Mouse (Mus musculus) CH12.LX (cell line): ENCODE results near the gene Dctn5. TPM values are rescaled to one million over a fixed set of nuclear protein-coding genes. Genes with fewer than 3 reads are reported as not detected.
A peak's percentile ranks its signal among the peaks of the same experiment; 100 is the strongest.

Experiments used
- DNase-seq: peaks from one replicate; pipeline ENCODE4 v3.0.0-alpha.2; 2013; ENCODE audit errors: extremely low read depth
- H3K27ac ChIP-seq: 2 replicates; pipeline ENCODE4 v1.5.1; 2012; ENCODE audit warnings: low read depth, mild to moderate bottlenecking, control low read depth, moderate library complexity; ENCODE audit not compliant: insufficient read depth
- H3K27me3 ChIP-seq: replicated peaks from 2 replicates; pipeline ENCODE3; 2012; ENCODE audit warnings: inconsistent platforms
- H3K36me3 ChIP-seq, 2 experiments: replicated peaks in 1 of 2; 2 replicates each; pipeline versions ENCODE3 to v1.6.1; 2012; ENCODE audit warnings: inconsistent platforms in 1 of 2, low read length in 1 of 2, mild to moderate bottlenecking in 1 of 2, mixed read lengths in 1 of 2, moderate library complexity in 1 of 2; ENCODE audit not compliant: control insufficient read depth in 1 of 2, insufficient read depth in 1 of 2
- H3K4me1 ChIP-seq, 2 experiments: 2 replicates each; pipeline ENCODE4 v1.6.1; 2012; ENCODE audit warnings: inconsistent platforms in 1 of 2, moderate library complexity in 1 of 2; ENCODE audit not compliant: insufficient read depth in 2 of 2, control insufficient read depth in 1 of 2
- H3K4me2 ChIP-seq: 2 replicates; pipeline ENCODE4 v1.6.1; 2012; ENCODE audit warnings: low read depth, mild to moderate bottlenecking, control low read depth; ENCODE audit not compliant: poor library complexity, insufficient read depth, severe bottlenecking
- H3K4me3 ChIP-seq, 3 experiments: fragments of 150-350 bp in 1 of 3; sonication (generic) in 1 of 3; replicated peaks in 1 of 3; 2 replicates each; pipeline versions ENCODE3 to v1.5.1; 2011 to 2012; ENCODE audit warnings: low read depth in 2 of 3, low read length in 2 of 3, mild to moderate bottlenecking in 2 of 3, moderate library complexity in 2 of 3, control low read depth in 1 of 3, improper control_type of control experiment in 1 of 3, inconsistent platforms in 1 of 3, mixed read lengths in 1 of 3; ENCODE audit not compliant: poor library complexity in 1 of 3
- H3K79me2 ChIP-seq: replicated peaks from 2 replicates; pipeline ENCODE4 v1.6.1; 2012; ENCODE audit warnings: mild to moderate bottlenecking, moderate library complexity; ENCODE audit not compliant: control insufficient read depth, poor library complexity, insufficient read depth, severe bottlenecking; ENCODE audit errors: extremely low read depth
- H3K9ac ChIP-seq: 2 replicates; pipeline ENCODE4 v1.6.1; 2012; ENCODE audit warnings: low read depth, mild to moderate bottlenecking, control low read depth, moderate library complexity; ENCODE audit not compliant: insufficient read depth
- H3K9me3 ChIP-seq: replicated peaks from 2 replicates; pipeline ENCODE3; 2012; ENCODE audit warnings: low read length, inconsistent platforms, mixed read lengths
- CTCF ChIP-seq, 2 experiments: IDR thresholded peaks in 1 of 2; conservative IDR thresholded peaks in 1 of 2; 2 replicates each; pipeline ENCODE4 v1.5.1; 2011 to 2012; ENCODE audit warnings: low read depth in 2 of 2, low read length in 2 of 2, improper control_type of control experiment in 1 of 2, inconsistent platforms in 1 of 2, mild to moderate bottlenecking in 1 of 2, moderate library complexity in 1 of 2
- E2F4 ChIP-seq: IDR thresholded peaks from 2 replicates; pipeline ENCODE4 v1.6.1; 2011; ENCODE audit warnings: low read depth, low read length, improper control_type of control experiment; ENCODE audit not compliant: insufficient replicate concordance
- ELF1 ChIP-seq: IDR thresholded peaks from 2 replicates; pipeline ENCODE4 v1.6.1; 2014; ENCODE audit warnings: low read depth, mild to moderate bottlenecking, inconsistent platforms, low read length, improper control_type of control experiment
- EP300 ChIP-seq: IDR thresholded peaks from 2 replicates; pipeline ENCODE4 v1.6.1; 2011; ENCODE audit warnings: low read length, improper control_type of control experiment
- HCFC1 ChIP-seq: IDR thresholded peaks from 2 replicates; pipeline ENCODE4 v1.6.1; 2012; ENCODE audit warnings: low read depth, mild to moderate bottlenecking, inconsistent platforms, low read length, improper control_type of control experiment
- IRF4 ChIP-seq: IDR thresholded peaks from 2 replicates; pipeline ENCODE4 v1.6.1; 2014; ENCODE audit warnings: low read depth, mild to moderate bottlenecking, inconsistent platforms, low read length, improper control_type of control experiment
- KAT2A ChIP-seq: IDR thresholded peaks from 2 replicates; pipeline ENCODE4 v1.6.1; 2012; ENCODE audit warnings: low read length, improper control_type of control experiment, inconsistent platforms; ENCODE audit not compliant: insufficient replicate concordance
- MAZ ChIP-seq: IDR thresholded peaks from 2 replicates; pipeline ENCODE4 v1.6.1; 2012; ENCODE audit warnings: low read depth, mild to moderate bottlenecking, inconsistent platforms, low read length, improper control_type of control experiment, moderate library complexity
- MEF2A ChIP-seq: IDR thresholded peaks from 2 replicates; pipeline ENCODE4 v1.6.1; 2014; ENCODE audit warnings: low read depth, mild to moderate bottlenecking, inconsistent platforms, low read length, improper control_type of control experiment, borderline replicate concordance
- MXI1 ChIP-seq: IDR thresholded peaks from 2 replicates; pipeline ENCODE4 v1.6.1; 2011; ENCODE audit warnings: mild to moderate bottlenecking, low read depth, low read length, improper control_type of control experiment
- NELFE ChIP-seq: IDR thresholded peaks from 2 replicates; pipeline ENCODE4 v1.6.1; 2011; ENCODE audit warnings: low read depth, low read length, improper control_type of control experiment
- POLR2AphosphoS2 ChIP-seq: IDR thresholded peaks from 2 replicates; pipeline ENCODE4 v1.6.1; 2011; ENCODE audit warnings: low read depth, low read length, improper control_type of control experiment
- RCOR1 ChIP-seq: conservative IDR thresholded peaks from 2 replicates; pipeline ENCODE4 v1.6.1; 2012; ENCODE audit warnings: low read depth, mild to moderate bottlenecking, inconsistent platforms, low read length, improper control_type of control experiment
- ZNF384 ChIP-seq: IDR thresholded peaks from 2 replicates; pipeline ENCODE4 v1.6.1; 2012; ENCODE audit warnings: low read depth, low read length, improper control_type of control experiment, inconsistent platforms
- dilution Hi-C: fragments of 300-500 bp; cut with MboI; formaldehyde crosslinking; loops from 2 replicates; pipeline ENCODE4 v1.14.3; 2020; ENCODE audit warnings: low sequenced_read_pairs; ENCODE audit not compliant: extremely low pct_unique_long_range_greater_than_20kb, extremely low pct_ligation_motif_present
- in situ Hi-C: fragments of 300-500 bp; cut with MboI; formaldehyde crosslinking; loops from 3 replicates; pipeline ENCODE4 v1.14.3; 2019; ENCODE audit warnings: low sequenced_read_pairs, low pct_ligation_motif_present, low pct_unique_long_range_greater_than_20kb, mixed read lengths
- polyA plus RNA-seq: library from polyadenylated mRNA; unstranded; fragments of >175 nt; gene quantifications from 2 replicates; pipeline ENCODE4 v1.2.1, GENCODE M21; 2012; ENCODE audit warnings: low read depth; ENCODE audit not compliant: insufficient read length
- total RNA-seq, 2 experiments: library from RNA; depleted of rRNA; stranded (reverse); fragments of 300-350 nt in 1 of 2; fragments of >200 nt in 1 of 2; gene quantifications; 2 replicates each; pipeline ENCODE4 v1.2.3; 2012 to 2014

The Dctn5 gene
- total and polyA plus RNA-seq, 3 experiments, result 56.5 to 74.7 (median 62.7) TPM

DNA sequence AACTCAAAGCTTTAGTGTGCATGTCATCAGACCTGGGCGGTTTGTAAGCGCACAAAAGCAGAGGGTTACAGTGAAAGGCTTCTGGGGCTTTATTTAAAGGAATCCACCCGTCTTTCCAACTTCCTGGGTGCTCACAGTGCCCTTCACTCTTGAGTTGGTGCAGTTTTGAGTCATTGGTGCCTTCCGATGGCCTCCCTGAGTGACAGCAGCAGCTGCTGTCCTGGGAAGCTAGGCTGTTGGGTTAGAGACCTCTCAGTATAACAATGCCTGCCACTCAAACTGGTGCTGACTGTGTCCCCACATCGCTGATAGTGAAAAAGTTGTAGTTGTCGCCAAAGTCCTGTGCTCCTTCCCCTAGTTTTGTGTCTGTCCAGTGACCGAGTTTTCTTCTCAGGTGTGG, 34.4 kb downstream of the Dctn5 start:
- no peak overlapping the region for H3K4me2 ChIP-seq
- no peaks in the 10 kb centered on the region for H3K9me3 ChIP-seq
- no peaks in the 10 kb centered on the region for H3K79me2 ChIP-seq
- in situ Hi-C loops, result no loop called here
- peaks cover 0 to 25% of the 10 kb centered on the region in 2 experiments; a peak in 1 of 4 replicates for H3K4me1 ChIP-seq
- no peak for DNase-seq
- H3K9ac ChIP-seq, result no peak overlapping the region
- no peak overlapping the region for H3K27ac ChIP-seq
- H3K27me3 ChIP-seq, result no peaks in the 10 kb centered on the region
- no peak for TF ChIP-seq EP300
- no peak for TF ChIP-seq E2F4
- no peak for TF ChIP-seq MAZ
- TF ChIP-seq ZNF384, result no peak
- no peak for TF ChIP-seq MEF2A
- TF ChIP-seq RCOR1, result no peak
- TF ChIP-seq MXI1, result no peak
- no peak for TF ChIP-seq HCFC1
- H3K4me3 ChIP-seq, result no peak overlapping the region
- peaks cover 67 to 86% of the 10 kb centered on the region in 2 experiments for H3K36me3 ChIP-seq
- dilution Hi-C loops, result no loop called here

DNA sequence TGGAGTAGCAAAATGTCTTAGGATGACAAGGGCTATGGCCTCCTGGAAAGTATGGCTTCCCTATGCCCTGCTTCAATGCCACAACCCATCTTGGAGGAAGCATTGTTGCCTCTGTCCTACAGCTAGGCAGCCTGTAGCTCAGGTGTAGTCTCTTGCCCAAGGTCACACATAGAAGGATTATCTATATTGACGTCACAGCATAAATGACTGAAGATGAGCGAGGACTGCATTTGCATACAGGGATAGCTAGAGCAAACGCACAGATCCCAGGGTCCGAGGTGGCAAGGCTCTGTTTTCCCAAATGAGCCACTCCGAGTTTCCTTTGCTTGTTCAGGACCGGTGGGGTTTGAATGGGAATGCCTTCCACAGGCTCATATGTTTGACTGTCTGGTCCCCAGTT, 37.9 kb downstream of the Dctn5 start:
- dilution Hi-C loops, result no loop called here
- Histone ChIP-seq H3K9me3 (no peaks in the 10 kb centered on the region), H3K36me3 (peaks cover 44 to 54% of the 10 kb centered on the region in 2 experiments)

DNA sequence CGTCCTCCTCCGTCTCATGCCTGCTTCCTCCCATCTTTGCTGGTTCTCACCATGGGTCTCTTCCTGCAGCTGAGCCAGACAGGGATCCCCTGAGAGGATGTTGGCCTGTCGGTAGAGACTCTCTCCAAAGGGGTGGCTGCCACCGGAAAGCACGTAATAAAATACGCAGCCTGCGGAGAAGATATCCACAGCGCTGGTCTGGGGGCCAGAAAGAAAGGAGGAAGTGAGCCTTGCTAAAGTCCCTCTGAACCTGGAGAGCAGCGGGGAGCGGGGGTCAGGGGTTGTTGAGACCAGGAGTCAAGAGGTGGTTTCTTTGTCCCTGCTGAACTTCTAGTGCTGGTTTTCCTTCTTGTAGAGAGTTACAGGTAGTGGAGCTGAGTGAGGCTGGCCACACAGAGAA, 38.8 kb downstream of the Dctn5 start:
- H3K4me1 ChIP-seq, result peaks cover 2% of the 10 kb centered on the region in 2 experiments; a peak in 2 of 4 replicates

More for the DNA sequence above, 37.9 kb downstream of the Dctn5 start:
- H3K27me3 ChIP-seq, result no peaks in the 10 kb centered on the region
- peaks cover under 1 to 2% of the 10 kb centered on the region in 2 experiments; a peak in 2 of 4 replicates for H3K4me1 ChIP-seq
- H3K4me3 ChIP-seq, result no peak overlapping the region
- no peak overlapping the region for H3K9ac ChIP-seq
- no peak for DNase-seq
- in situ Hi-C loops, result no loop called here
- no peak overlapping the region for H3K27ac ChIP-seq
- H3K79me2 ChIP-seq, result no peaks in the 10 kb centered on the region
- no peak overlapping the region for H3K4me2 ChIP-seq
- TF ChIP-seq ELF1 (no peak), IRF4 (no peak), KAT2A (no peak), POLR2AphosphoS2 (peak; percentile 91), NELFE (no peak)
- TF ChIP-seq, all 38 proteins: peak for 1

More for the DNA sequence above, 38.8 kb downstream of the Dctn5 start:
- Histone ChIP-seq H3K9ac (no peak overlapping the region), H3K4me3 (no peak overlapping the region), H3K36me3 (peaks cover 37 to 45% of the 10 kb centered on the region in 2 experiments), H3K27ac (no peak overlapping the region), H3K27me3 (peaks cover 5% of the 10 kb centered on the region), H3K9me3 (no peaks in the 10 kb centered on the region), H3K4me2 (no peak overlapping the region), H3K79me2 (no peaks in the 10 kb centered on the region)
- TF ChIP-seq MEF2A, result no peak
- no peak for TF ChIP-seq CTCF (conservative IDR thresholded peaks at IDR 0.05 in 1 of 2, IDR thresholded peaks at IDR 0.05 in 1 of 2; ENCODE audit: low read depth in 2 of 2, low read length in 2 of 2)
- DNase-seq, result no peak
- dilution Hi-C loops, result no loop called here
- in situ Hi-C loops, result no loop called here
